Mouse (Mus musculus) large intestine, adult 2 months (tissue): ENCODE measurements around the gene Cmklr1. TPM values are rescaled to one million over a fixed set of nuclear protein-coding genes. Genes with fewer than 3 reads are reported as not detected.
"Not testable (repeated sequence)": the region's sequence is repeated elsewhere in the genome, so short reads cannot be mapped to it uniquely, and the experiment has no call there.

Experiments used
- DNase-seq: peaks from one replicate; pipeline ENCODE4 v3.0.0-alpha.2; 2012; ENCODE audit warnings: low read depth, low spot score
- WGBS: fragments of 180-500 bp; shearing (Covaris S2); methylation state at CpG from one replicate; pipeline ENCODE4 v1.1.7; 2018; 5-methylcytosine and 5-hydroxymethylcytosine counted together
- polyA plus RNA-seq: library from polyadenylated mRNA; depleted of rRNA; stranded (reverse); fragments of >200 nt; gene quantifications from 2 replicates; pipeline ENCODE4 v1.2.3, GENCODE M21; 2012

The Cmklr1 gene
- polyA plus RNA-seq, 1 experiment = 5.4 TPM

GRCm38 (mm10) chr5:113596252-113596651 is 54.0 kb downstream of the Cmklr1 start:
- DNase-seq = no peak
- 77% methylated on average over 9 of the region's 9 CpGs for WGBS

- WGBS = 64% methylated on average over 6 of the region's 6 CpGs
- no peak for DNase-seq
These were observed 56.1 kb downstream of the Cmklr1 start for GRCm38 (mm10) chr5:113593911-113594705.

GRCm38 (mm10) chr5:113591751-113592230 is 58.4 kb downstream of the Cmklr1 start:
- no peak for DNase-seq
- WGBS = 54% methylated on average over 6 of the region's 6 CpGs

GRCm38 (mm10) chr5:113591166-113591565 is 59.1 kb downstream of the Cmklr1 start:
- DNase-seq = no peak
- WGBS = 39% methylated on average over 3 of the region's 3 CpGs

GRCm38 (mm10) chr5:113590010-113590640 is 60.1 kb downstream of the Cmklr1 start:
- WGBS = 69% methylated on average over 5 of the region's 5 CpGs
- no peak for DNase-seq

- DNase-seq = not testable (repeated sequence)
- 65% methylated on average over 5 of the region's 5 CpGs for WGBS
These were observed 63.8 kb downstream of the Cmklr1 start for GRCm38 (mm10) chr5:113586458-113586849.

GRCm38 (mm10) chr5:113585619-113586457 is 64.4 kb downstream of the Cmklr1 start:
- not testable (repeated sequence) for DNase-seq

GRCm38 (mm10) chr5:113584439-113584838 is 65.8 kb downstream of the Cmklr1 start:
- no peak for DNase-seq
- WGBS = 30% methylated on average over 6 of the region's 6 CpGs

More at GRCm38 (mm10) chr5:113585619-113586457, 64.4 kb downstream of the Cmklr1 start:
- WGBS = 72% methylated on average over 17 of the region's 17 CpGs

- WGBS = 72% methylated on average over 5 of the region's 5 CpGs
- DNase-seq = no peak
These were observed 66.6 kb downstream of the Cmklr1 start for GRCm38 (mm10) chr5:113583424-113584162.

GRCm38 (mm10) chr5:113580801-113581200 is 69.4 kb downstream of the Cmklr1 start:
- WGBS = 33% methylated on average over 9 of the region's 9 CpGs
- no peak for DNase-seq

- 60% methylated on average over 8 of the region's 8 CpGs for WGBS
- no peak for DNase-seq
These were observed 70.0 kb downstream of the Cmklr1 start for GRCm38 (mm10) chr5:113580248-113580647.

- DNase-seq = no peak
- 68% methylated on average over 4 of the region's 4 CpGs for WGBS
These were observed 71.1 kb downstream of the Cmklr1 start for GRCm38 (mm10) chr5:113579128-113579527.

- no peak for DNase-seq
- WGBS = 85% methylated on average over 6 of the region's 6 CpGs
These were observed 71.8 kb downstream of the Cmklr1 start for GRCm38 (mm10) chr5:113578428-113578827.

- no peak for DNase-seq
- WGBS = 77% methylated on average over 7 of the region's 7 CpGs
These were observed 72.7 kb downstream of the Cmklr1 start for GRCm38 (mm10) chr5:113577555-113577954.

GRCm38 (mm10) chr5:113570056-113570717 is 80.0 kb downstream of the Cmklr1 start:
- 50% methylated on average over 7 of the region's 7 CpGs for WGBS
- DNase-seq = no peak

GRCm38 (mm10) chr5:113565858-113566257 is 84.4 kb downstream of the Cmklr1 start:
- WGBS = 65% methylated on average over 12 of the region's 12 CpGs
- DNase-seq = no peak

GRCm38 (mm10) chr5:113565101-113565854 is 84.9 kb downstream of the Cmklr1 start:
- DNase-seq = no peak
- WGBS = 76% methylated on average over 10 of the region's 10 CpGs

GRCm38 (mm10) chr5:113564463-113564862 is 85.8 kb downstream of the Cmklr1 start:
- WGBS = 28% methylated on average over 4 of the region's 4 CpGs
- no peak for DNase-seq
